Mouse (Mus musculus): ENCODE data around the gene Scaf1.

DNA sequence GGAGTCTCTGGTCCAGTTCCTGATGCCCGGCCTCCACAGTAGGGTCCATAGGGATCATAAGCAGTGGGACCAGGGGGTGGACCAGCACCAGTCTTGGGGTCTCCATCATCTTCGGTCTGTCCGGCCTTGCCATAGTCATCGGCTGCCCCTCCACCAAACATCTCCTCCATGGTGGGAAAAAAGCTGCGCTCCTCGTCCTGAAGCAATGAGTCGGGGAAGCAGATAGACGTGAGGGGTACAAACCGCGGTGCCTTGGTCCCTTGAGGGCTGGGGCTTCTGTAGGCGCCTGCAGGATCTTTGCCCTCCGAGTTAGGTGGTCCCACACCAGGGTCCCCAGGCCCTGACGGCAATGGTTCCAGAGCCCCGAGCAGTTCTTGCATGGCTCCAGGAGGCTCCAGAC, 31.3 kb upstream of the Scaf1 start:
- TF ChIP-seq CTCF (IDR thresholded peaks at IDR 0.05; ENCODE audit: low read depth) (no peak), EP300 (IDR thresholded peaks at IDR 0.05; ENCODE audit: low read depth) (no peak)

Data from liver, embryonic 14.5 days (tissue).